ENCODE assay signal across 8 mouse cellular contexts in the genomic region with DNA sequence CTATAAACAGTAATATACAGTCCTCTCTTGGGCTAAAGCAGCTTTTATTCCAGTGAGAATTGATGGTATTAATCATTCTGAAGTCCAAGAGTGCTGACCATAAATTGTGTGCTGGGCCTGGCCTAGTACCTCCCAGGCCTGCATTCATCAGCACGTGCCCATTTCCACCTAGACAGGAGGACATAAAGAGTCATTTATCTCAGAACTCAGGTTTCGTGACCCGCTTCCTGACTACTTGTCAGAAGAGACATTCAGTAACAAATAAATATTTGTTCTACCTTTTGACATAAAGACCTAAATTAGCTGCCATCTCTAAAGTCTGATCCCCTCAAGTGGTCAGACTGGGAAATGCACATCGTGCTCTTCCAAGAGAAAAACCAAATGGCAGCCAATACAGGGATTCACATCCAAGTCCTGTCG.
DNase-seq lines count a peak whose midpoint lies in the region; ATAC-seq and TF ChIP-seq lines count a peak whose summit lies in the region.

No protein-coding gene starts in this region.

- TF ChIP-seq POLR2A in heart, adult 2 months (IDR thresholded peaks at IDR 0.05; ENCODE audit: insufficient read depth, low read depth, low read length): no peak
- no peak for TF ChIP-seq POLR2A in limb, embryonic 14.5 days (IDR thresholded peaks at IDR 0.05; ENCODE audit: borderline replicate concordance, extremely low read depth, insufficient read depth, insufficient read length)

- H3K4me3 ChIP-seq in heart, adult 2 months: no peak overlapping the region
- no peak overlapping the region for H3K4me3 ChIP-seq in heart, embryonic 11.5 days (ENCODE audit: low read depth, low read length)
- H3K4me3 ChIP-seq in ES-E14 (ENCODE audit: insufficient read depth in 1 of 2, low read depth in 1 of 2, low read length in 2 of 2, poor library complexity in 1 of 2, severe bottlenecking in 1 of 2): no peak overlapping the region
- H3K4me3 ChIP-seq in embryonic facial prominence, embryonic 11.5 days (ENCODE audit: low read depth, low read length): no peak overlapping the region
- H3K4me3 ChIP-seq in limb, embryonic 14.5 days (replicated peaks; ENCODE audit: low read length): no peak overlapping the region

- DNase-seq in heart, adult 2 months: no peak
- DNase-seq in ES-E14 (ENCODE audit: low read depth, low spot score): peak; percentile 12
- DNase-seq in embryonic facial prominence, embryonic 11.5 days (ENCODE audit: low spot score): peak; percentile 72
- peak; percentile 28 for DNase-seq in limb, embryonic 14.5 days (ENCODE audit: low spot score)
- no peak for DNase-seq in T-cell, adult 2 months (ENCODE audit: low spot score)
- no peak for DNase-seq in thymus, postnatal 36 days

- no peak overlapping the region for H3K27ac ChIP-seq in heart, adult 2 months
- no peak overlapping the region for H3K27ac ChIP-seq in heart, embryonic 11.5 days (ENCODE audit: low read depth, low read length)
- no peak overlapping the region for H3K27ac ChIP-seq in ES-E14 (ENCODE audit: insufficient read depth, low read depth, low read length, poor library complexity, severe bottlenecking)
- no peak overlapping the region for H3K27ac ChIP-seq in embryonic facial prominence, embryonic 11.5 days (replicated peaks; ENCODE audit: low read depth, low read length)
- no peak overlapping the region for H3K27ac ChIP-seq in limb, embryonic 14.5 days (replicated peaks; ENCODE audit: low read depth, low read length)

- H3K9me3 ChIP-seq in heart, embryonic 11.5 days (replicated peaks; ENCODE audit: control insufficient read depth, low read length): no peaks in the 10 kb centered on the region
- no peaks in the 10 kb centered on the region for H3K9me3 ChIP-seq in ES-E14 (ENCODE audit: control insufficient read depth, insufficient read depth, low read depth, low read length)
- no peaks in the 10 kb centered on the region for H3K9me3 ChIP-seq in embryonic facial prominence, embryonic 11.5 days (replicated peaks; ENCODE audit: control insufficient read depth, low read length)
- H3K9me3 ChIP-seq in limb, embryonic 14.5 days (ENCODE audit: control insufficient read depth, low read length): no peaks in the 10 kb centered on the region

- TF ChIP-seq CTCF in heart, adult 2 months (IDR thresholded peaks at IDR 0.05): peak; percentile 60

- no peak overlapping the region for H3K4me2 ChIP-seq in heart, embryonic 11.5 days
- H3K4me2 ChIP-seq in embryonic facial prominence, embryonic 11.5 days (ENCODE audit: low read depth, low read length): no peak overlapping the region
- no peak overlapping the region for H3K4me2 ChIP-seq in limb, embryonic 14.5 days (replicated peaks; ENCODE audit: low read depth, low read length, severe bottlenecking)

- WGBS in heart, adult 2 months: 35% methylated on average over 5 of the region's 5 CpGs
- 35% methylated on average over 5 of the region's 5 CpGs for whole genome bisulfite sequencing in heart, embryonic 11.5 days (ENCODE audit: insufficient replicate concordance)
- 26% methylated on average over 5 of the region's 5 CpGs for WGBS in embryonic facial prominence, embryonic 11.5 days
- WGBS in limb, embryonic 14.5 days: 24% methylated on average over 5 of the region's 5 CpGs

- H3K4me1 ChIP-seq in heart, adult 2 months (ENCODE audit: control insufficient read depth, insufficient read depth, low read length): no peaks in the 10 kb centered on the region
- H3K4me1 ChIP-seq in heart, embryonic 11.5 days (ENCODE audit: control insufficient read depth, insufficient read depth, low read length): no peaks in the 10 kb centered on the region
- no peaks in the 10 kb centered on the region for H3K4me1 ChIP-seq in ES-E14 (ENCODE audit: control insufficient read depth in 2 of 2, insufficient read depth in 2 of 2, low read length in 2 of 2, poor library complexity in 1 of 2)
- no peaks in the 10 kb centered on the region for H3K4me1 ChIP-seq in embryonic facial prominence, embryonic 11.5 days (ENCODE audit: control insufficient read depth, insufficient read depth, low read length)
- peaks cover 2% of the 10 kb centered on the region; the same call in 1 of the 2 replicates for H3K4me1 ChIP-seq in limb, embryonic 14.5 days (ENCODE audit: control insufficient read depth, insufficient read depth, low read length)

- TF ChIP-seq EP300 in heart, adult 2 months (IDR thresholded peaks at IDR 0.05; ENCODE audit: insufficient read depth, low read depth, low read length): no peak

- no peak overlapping the region for H3K9ac ChIP-seq in heart, adult 2 months (ENCODE audit: low read depth, low read length)
- H3K9ac ChIP-seq in heart, embryonic 11.5 days (ENCODE audit: low read depth, low read length): no peak overlapping the region
- no peak overlapping the region for H3K9ac ChIP-seq in ES-E14 (ENCODE audit: insufficient read depth, low read depth, low read length, poor library complexity, severe bottlenecking)
- no peak overlapping the region for H3K9ac ChIP-seq in embryonic facial prominence, embryonic 11.5 days (replicated peaks; ENCODE audit: low read length)
- H3K9ac ChIP-seq in limb, embryonic 14.5 days (ENCODE audit: low read depth, low read length, severe bottlenecking): no peak overlapping the region

- in situ Hi-C loops in ES-E14 (cut with MboI; ENCODE audit: low sequenced_read_pairs in 2 of 2, unreplicated experiment in 2 of 2): no loop called here

- no peaks in the 10 kb centered on the region for H3K27me3 ChIP-seq in heart, adult 2 months (ENCODE audit: control insufficient read depth, insufficient read depth, low read length)
- no peaks in the 10 kb centered on the region for H3K27me3 ChIP-seq in heart, embryonic 11.5 days (ENCODE audit: control insufficient read depth, insufficient read depth, low read length)
- no peaks in the 10 kb centered on the region for H3K27me3 ChIP-seq in embryonic facial prominence, embryonic 11.5 days (ENCODE audit: control insufficient read depth, insufficient read depth, low read length)
- H3K27me3 ChIP-seq in limb, embryonic 14.5 days (ENCODE audit: control insufficient read depth, insufficient read depth, low read length): 0 out of 2 replicates have a peak, but pooled peaks cover 11% of the 10 kb centered on the region

- no peak for ATAC-seq in heart, embryonic 11.5 days (replicated peaks; ENCODE audit: insufficient number of reproducible peaks, low FRiP score, low TSS enrichment)
- no peak for ATAC-seq in embryonic facial prominence, embryonic 11.5 days (replicated peaks; ENCODE audit: insufficient number of reproducible peaks, low FRiP score, low TSS enrichment, low read depth)
- no peak for ATAC-seq in limb, embryonic 14.5 days (ENCODE audit: low FRiP score, low read depth)
- ATAC-seq in inflammation-experienced regulatory T-cells, adult 6 months: no peak

- H3K79me2 ChIP-seq in heart, adult 2 months (replicated peaks; ENCODE audit: control insufficient read depth, insufficient read depth, low read length): no peaks in the 10 kb centered on the region

- intact Hi-C loops in heart, adult 2 months (cut with DNase I): loop anchor here (10.0 kb wide), 1 partner anchor 786 kb away; no protein-coding TSS in a partner anchor

- no peaks in the 10 kb centered on the region for H3K36me3 ChIP-seq in heart, adult 2 months (ENCODE audit: control insufficient read depth, insufficient read depth, low read length)
- no peaks in the 10 kb centered on the region for H3K36me3 ChIP-seq in heart, embryonic 11.5 days (ENCODE audit: control insufficient read depth, insufficient read depth, low read length)
- H3K36me3 ChIP-seq in ES-E14 (ENCODE audit: control insufficient read depth, insufficient read depth, low read length, poor library complexity, severe bottlenecking): no peaks in the 10 kb centered on the region
- H3K36me3 ChIP-seq in embryonic facial prominence, embryonic 11.5 days (replicated peaks; ENCODE audit: control insufficient read depth, insufficient read depth, low read depth, low read length): no peaks in the 10 kb centered on the region
- H3K36me3 ChIP-seq in limb, embryonic 14.5 days (ENCODE audit: control insufficient read depth, insufficient read depth, low read length): no peaks in the 10 kb centered on the region

TF ChIP-seq in ES-E14, 5 proteins besides CTCF, POLR2A, EP300 and RAD21:
- no peak for TF ChIP-seq CHD2 (IDR thresholded peaks at IDR 0.05; ENCODE audit: low read depth, low read length)
- no peak for TF ChIP-seq ZNF384 (IDR thresholded peaks at IDR 0.05; ENCODE audit: low read depth, low read length)
- TF ChIP-seq MAFK (IDR thresholded peaks at IDR 0.05; ENCODE audit: insufficient read depth, low read depth, low read length): no peak
- TF ChIP-seq ZC3H11A (IDR thresholded peaks at IDR 0.05; ENCODE audit: borderline replicate concordance, low read depth, low read length): no peak
- no peak for TF ChIP-seq HCFC1 (IDR thresholded peaks at IDR 0.05; ENCODE audit: borderline replicate concordance, insufficient read depth, low read length)
TF ChIP-seq in ES-E14: peak in this region for 0.

Comparison
In these comparisons a context has a peak if more than half of its experiments do, and no peak if none do; other contexts are left out.
1. DNase-seq: peak in ES-E14 (single experiment), embryonic facial prominence, embryonic 11.5 days (single experiment) and limb, embryonic 14.5 days (single experiment); none in heart, adult 2 months (0 of 2), T-cell, adult 2 months (single experiment) and thymus, postnatal 36 days (0 of 2).